Mouse (Mus musculus) hindbrain, embryonic 15.5 days (tissue): Measurements from ENCODE around the gene Nt5e. TPM values are rescaled to one million over a fixed set of nuclear protein-coding genes. Genes with fewer than 3 reads are reported as not detected.

Experiments used
- ATAC-seq: fragments of 200-750 bp; cut with Nextera tagmentation; 2 replicates; pipeline ENCODE4 v1.8.0; 2017; ENCODE audit warnings: low read depth, moderate number of reproducible peaks, moderate TSS enrichment; ENCODE audit not compliant: low FRiP score
- H3K27ac ChIP-seq: fragments of 300-500 bp; sonication (generic); replicated peaks from 2 replicates; pipeline ENCODE4 v1.5.1; 2015; ENCODE audit warnings: mild to moderate bottlenecking, inconsistent platforms
- H3K27me3 ChIP-seq: fragments of 300-500 bp; sonication (generic); 2 replicates; pipeline ENCODE4 v1.6.1; 2015; ENCODE audit warnings: control low read depth, inconsistent platforms
- H3K36me3 ChIP-seq: fragments of 300-500 bp; sonication (generic); 2 replicates; pipeline ENCODE4 v1.6.1; 2015; ENCODE audit warnings: control low read depth, inconsistent platforms
- H3K4me1 ChIP-seq: fragments of 300-500 bp; sonication (generic); replicated peaks from 2 replicates; pipeline ENCODE4 v1.6.1; 2015; ENCODE audit warnings: control low read depth, inconsistent platforms
- H3K4me2 ChIP-seq: fragments of 300-500 bp; sonication (generic); 2 replicates; pipeline ENCODE4 v1.6.1; 2015; ENCODE audit warnings: moderate library complexity, mild to moderate bottlenecking, inconsistent platforms
- H3K4me3 ChIP-seq: fragments of 300-500 bp; sonication (generic); 2 replicates; pipeline ENCODE4 v1.5.1; 2015; ENCODE audit warnings: mild to moderate bottlenecking, inconsistent platforms
- H3K9ac ChIP-seq: fragments of 300-500 bp; sonication (generic); 2 replicates; pipeline ENCODE4 v1.6.1; 2015; ENCODE audit warnings: inconsistent platforms
- H3K9me3 ChIP-seq: fragments of 300-500 bp; sonication (generic); 2 replicates; pipeline ENCODE4 v1.6.1; 2016; ENCODE audit warnings: control low read depth, inconsistent platforms
- WGBS: fragments of 180-500 bp; shearing (Covaris S2); methylation state at CpG from one replicate; pipeline ENCODE4 v1.1.7; 2015; 5-methylcytosine and 5-hydroxymethylcytosine counted together
- polyA plus RNA-seq: library from polyadenylated mRNA; unstranded; fragments of >200 nt; fragmentation: Nextera tagmentation; extraction: Ambion mirVana; gene quantifications from 2 replicates; pipeline ENCODE4 v1.2.1, GENCODE M21; 2015

The Nt5e gene
- polyA plus RNA-seq, 1 experiment from 2014 or later, result 1.2 TPM

- H3K4me2 ChIP-seq, result no peak overlapping the region
- no peak overlapping the region for H3K4me3 ChIP-seq
- H3K36me3 ChIP-seq, result no peaks in the 10 kb centered on the region
These were observed 7.8 kb upstream of the Nt5e start for GRCm38 (mm10) chr9:88319226-88319625.

GRCm38 (mm10) chr9:88324616-88325015 is 2.4 kb upstream of the Nt5e start:
- Histone ChIP-seq H3K4me1 (peaks cover 7% of the 10 kb centered on the region), H3K27me3 (peaks cover 28% of the 10 kb centered on the region; the same call in 1 of the 2 replicates), H3K9me3 (no peaks in the 10 kb centered on the region), H3K36me3 (no peaks in the 10 kb centered on the region), H3K9ac (no peak overlapping the region), H3K27ac (no peak overlapping the region), H3K4me2 (no peak overlapping the region), H3K4me3 (no peak overlapping the region)
- no peak for ATAC-seq
- WGBS, result 93% methylated on average over 3 of the region's 3 CpGs

More at GRCm38 (mm10) chr9:88319226-88319625, 7.8 kb upstream of the Nt5e start:
- Histone ChIP-seq H3K27me3 (no peaks in the 10 kb centered on the region), H3K9ac (no peak overlapping the region), H3K27ac (no peak overlapping the region), H3K4me1 (no peaks in the 10 kb centered on the region), H3K9me3 (no peaks in the 10 kb centered on the region)
- no peak for ATAC-seq

GRCm38 (mm10) chr9:88328666-88329065 is 1.7 kb downstream of the Nt5e start:
- no peak for ATAC-seq
- H3K4me1 ChIP-seq, result peaks cover 10% of the 10 kb centered on the region
- WGBS, result 30% methylated on average over 5 of the region's 5 CpGs

GRCm38 (mm10) chr9:88329166-88329748 is 2.3 kb downstream of the Nt5e start:
- H3K27ac ChIP-seq, result no peak overlapping the region
- WGBS, result 40% methylated on average over 10 of the region's 10 CpGs
- no peak overlapping the region for H3K4me3 ChIP-seq
- no peaks in the 10 kb centered on the region for H3K9me3 ChIP-seq
- no peak overlapping the region for H3K9ac ChIP-seq
- ATAC-seq, result no peak
- H3K27me3 ChIP-seq, result peaks cover 28% of the 10 kb centered on the region; the same call in 1 of the 2 replicates
- H3K4me1 ChIP-seq, result peaks cover 10% of the 10 kb centered on the region
- no peak overlapping the region for H3K4me2 ChIP-seq
- H3K36me3 ChIP-seq, result no peaks in the 10 kb centered on the region

More at GRCm38 (mm10) chr9:88328666-88329065, 1.7 kb downstream of the Nt5e start:
- Histone ChIP-seq H3K36me3 (no peaks in the 10 kb centered on the region), H3K27ac (no peak overlapping the region), H3K27me3 (peaks cover 28% of the 10 kb centered on the region; the same call in 1 of the 2 replicates), H3K4me2 (no peak overlapping the region), H3K9ac (no peak overlapping the region), H3K9me3 (no peaks in the 10 kb centered on the region), H3K4me3 (no peak overlapping the region)

- Histone ChIP-seq H3K27ac (no peak overlapping the region), H3K27me3 (peaks cover 27% of the 10 kb centered on the region; the same call in 1 of the 2 replicates), H3K9me3 (no peaks in the 10 kb centered on the region), H3K4me3 (no peak overlapping the region), H3K4me2 (no peak overlapping the region), H3K4me1 (peaks cover 10% of the 10 kb centered on the region), H3K36me3 (no peaks in the 10 kb centered on the region), H3K9ac (no peak overlapping the region)
- WGBS, result 78% methylated on average over 3 of the region's 3 CpGs
- ATAC-seq, result no peak
These were observed 3.3 kb downstream of the Nt5e start for GRCm38 (mm10) chr9:88330316-88330715.

GRCm38 (mm10) chr9:88332447-88332846 is 5.5 kb downstream of the Nt5e start:
- Histone ChIP-seq H3K27me3 (peaks cover 18% of the 10 kb centered on the region; the same call in 1 of the 2 replicates), H3K4me1 (peaks cover 10% of the 10 kb centered on the region), H3K4me2 (no peak overlapping the region), H3K27ac (no peak overlapping the region), H3K4me3 (no peak overlapping the region), H3K36me3 (no peaks in the 10 kb centered on the region), H3K9ac (no peak overlapping the region), H3K9me3 (no peaks in the 10 kb centered on the region)
- 13% methylated on average over 3 of the region's 3 CpGs for WGBS
- ATAC-seq, result no peak

- Histone ChIP-seq H3K27me3 (no peaks in the 10 kb centered on the region), H3K9me3 (no peaks in the 10 kb centered on the region), H3K36me3 (no peaks in the 10 kb centered on the region), H3K4me2 (no peak overlapping the region), H3K9ac (no peak overlapping the region), H3K27ac (no peak overlapping the region), H3K4me1 (peaks cover 3% of the 10 kb centered on the region; the same call in 1 of the 2 replicates), H3K4me3 (no peak overlapping the region)
- WGBS, result 66% methylated on average over 2 of the region's 2 CpGs
- no peak for ATAC-seq
These were observed 8.8 kb downstream of the Nt5e start for GRCm38 (mm10) chr9:88335839-88336238.

- ATAC-seq, result no peak
- H3K27me3 ChIP-seq, result no peaks in the 10 kb centered on the region
- WGBS, result 89% methylated on average over 3 of the region's 3 CpGs
These were observed 13.8 kb downstream of the Nt5e start for GRCm38 (mm10) chr9:88340819-88341218.

GRCm38 (mm10) chr9:88342241-88342640 is 15.2 kb downstream of the Nt5e start:
- H3K4me3 ChIP-seq, result no peak overlapping the region
- 36% methylated on average over 7 of the region's 7 CpGs for WGBS
- no peak for ATAC-seq
- H3K36me3 ChIP-seq, result no peaks in the 10 kb centered on the region
- H3K4me2 ChIP-seq, result no peak overlapping the region
- H3K9ac ChIP-seq, result no peak overlapping the region
- no peak overlapping the region for H3K27ac ChIP-seq
- H3K9me3 ChIP-seq, result no peaks in the 10 kb centered on the region
- no peaks in the 10 kb centered on the region for H3K27me3 ChIP-seq
- no peaks in the 10 kb centered on the region for H3K4me1 ChIP-seq

More at GRCm38 (mm10) chr9:88340819-88341218, 13.8 kb downstream of the Nt5e start:
- Histone ChIP-seq H3K4me3 (no peak overlapping the region), H3K4me1 (no peaks in the 10 kb centered on the region), H3K27ac (no peak overlapping the region), H3K9me3 (no peaks in the 10 kb centered on the region), H3K9ac (no peak overlapping the region), H3K4me2 (no peak overlapping the region), H3K36me3 (no peaks in the 10 kb centered on the region)

- WGBS, result 65% methylated on average over 3 of the region's 3 CpGs
- Histone ChIP-seq H3K9ac (no peak overlapping the region), H3K36me3 (no peaks in the 10 kb centered on the region), H3K27ac (no peak overlapping the region), H3K4me2 (no peak overlapping the region), H3K27me3 (no peaks in the 10 kb centered on the region), H3K9me3 (no peaks in the 10 kb centered on the region), H3K4me3 (no peak overlapping the region), H3K4me1 (no peaks in the 10 kb centered on the region)
- no peak for ATAC-seq
These were observed 15.7 kb downstream of the Nt5e start for GRCm38 (mm10) chr9:88342701-88343100.

- H3K27me3 ChIP-seq, result no peaks in the 10 kb centered on the region
These were observed 17.4 kb downstream of the Nt5e start for GRCm38 (mm10) chr9:88344424-88344823.

GRCm38 (mm10) chr9:88346857-88347256 is 19.9 kb downstream of the Nt5e start:
- no peaks in the 10 kb centered on the region for H3K36me3 ChIP-seq
- H3K4me2 ChIP-seq, result no peak overlapping the region
- no peak for ATAC-seq
- H3K4me3 ChIP-seq, result no peak overlapping the region
- no peaks in the 10 kb centered on the region for H3K4me1 ChIP-seq
- H3K9me3 ChIP-seq, result no peaks in the 10 kb centered on the region
- 68% methylated on average over 5 of the region's 5 CpGs for whole genome bisulfite sequencing
- no peak overlapping the region for H3K9ac ChIP-seq
- H3K27me3 ChIP-seq, result no peaks in the 10 kb centered on the region
- H3K27ac ChIP-seq, result no peak overlapping the region

More at GRCm38 (mm10) chr9:88344424-88344823, 17.4 kb downstream of the Nt5e start:
- Histone ChIP-seq H3K9me3 (no peaks in the 10 kb centered on the region), H3K9ac (no peak overlapping the region), H3K4me2 (no peak overlapping the region), H3K4me3 (no peak overlapping the region), H3K27ac (no peak overlapping the region), H3K36me3 (no peaks in the 10 kb centered on the region), H3K4me1 (no peaks in the 10 kb centered on the region)
- WGBS, result 97% methylated on average over 2 of the region's 2 CpGs
- no peak for ATAC-seq

- Histone ChIP-seq H3K36me3 (no peaks in the 10 kb centered on the region), H3K27me3 (no peaks in the 10 kb centered on the region), H3K4me3 (no peak overlapping the region), H3K4me2 (no peak overlapping the region), H3K27ac (no peak overlapping the region), H3K9ac (no peak overlapping the region), H3K9me3 (no peaks in the 10 kb centered on the region), H3K4me1 (peaks cover 9% of the 10 kb centered on the region)
- WGBS, result 95% methylated on average over 6 of the region's 6 CpGs
- no peak for ATAC-seq
These were observed 21.6 kb downstream of the Nt5e start for GRCm38 (mm10) chr9:88348623-88349022.
